Mouse (Mus musculus) adrenal gland, postnatal 4 days (tissue): ENCODE data around the gene Usf1. TPM values are rescaled to one million over a fixed set of nuclear protein-coding genes. Genes with fewer than 3 reads are reported as not detected.

Experiments used
- DNase-seq, 2 experiments: peaks; one replicate each; pipeline ENCODE4 v3.0.0; 2021 to 2022; ENCODE audit warnings: low spot score in 2 of 2, mixed read lengths in 2 of 2
- total RNA-seq, 2 experiments: library from RNA; stranded (reverse); gene quantifications; 2 replicates each; pipeline ENCODE4 v1.2.3; 2021

Gene Usf1
- total RNA-seq, 2 experiments from 2014 or later = 81.4 to 84.8 TPM

DNA sequence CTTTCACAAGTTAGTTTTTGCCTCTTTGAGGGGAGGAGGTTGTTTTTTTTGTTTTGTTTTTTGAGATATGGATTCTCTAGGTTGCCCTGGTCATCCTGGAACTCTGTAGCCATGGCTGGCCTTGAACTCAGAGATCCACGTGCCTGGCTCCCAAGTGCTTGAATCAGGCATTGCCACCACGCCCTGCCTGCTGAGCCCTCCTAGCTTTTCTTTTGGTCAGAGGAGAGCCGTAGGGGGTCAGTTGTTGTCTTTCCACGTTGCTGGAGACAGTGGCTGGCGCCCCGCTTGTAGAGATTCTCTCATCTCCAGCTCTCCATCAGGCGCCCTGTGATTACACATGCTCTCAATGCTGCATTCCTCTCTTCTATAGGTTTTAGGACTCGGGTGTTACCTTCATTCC is 2.5 kb downstream of the Usf1 start:
- DNase-seq = no peak

DNA sequence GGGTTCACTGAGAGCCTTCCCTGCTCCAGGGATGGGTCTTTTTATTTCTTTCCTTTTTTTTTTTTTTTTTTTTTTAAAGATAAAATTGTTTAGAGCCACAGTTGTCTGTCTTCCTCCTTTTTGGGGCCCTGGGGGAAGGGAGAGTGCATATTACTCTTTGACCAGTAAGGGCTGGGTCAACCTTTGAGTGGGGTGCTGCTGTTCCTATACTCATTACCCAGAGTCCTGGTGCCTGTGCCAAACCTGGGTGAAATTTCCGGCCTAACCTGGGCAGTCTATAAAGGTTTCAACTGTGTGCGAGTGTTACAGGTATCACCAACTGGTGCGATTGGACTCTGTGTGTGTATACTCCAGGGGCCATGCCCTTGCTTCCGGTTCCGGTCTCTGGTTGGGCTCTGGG is 7.5 kb downstream of the Usf1 start, which contains the start of gene Tstd1:
Tstd1 (plus strand) TSS at position 213 of the 400 bp plus-strand sequence.
- no peak for DNase-seq

DNA sequence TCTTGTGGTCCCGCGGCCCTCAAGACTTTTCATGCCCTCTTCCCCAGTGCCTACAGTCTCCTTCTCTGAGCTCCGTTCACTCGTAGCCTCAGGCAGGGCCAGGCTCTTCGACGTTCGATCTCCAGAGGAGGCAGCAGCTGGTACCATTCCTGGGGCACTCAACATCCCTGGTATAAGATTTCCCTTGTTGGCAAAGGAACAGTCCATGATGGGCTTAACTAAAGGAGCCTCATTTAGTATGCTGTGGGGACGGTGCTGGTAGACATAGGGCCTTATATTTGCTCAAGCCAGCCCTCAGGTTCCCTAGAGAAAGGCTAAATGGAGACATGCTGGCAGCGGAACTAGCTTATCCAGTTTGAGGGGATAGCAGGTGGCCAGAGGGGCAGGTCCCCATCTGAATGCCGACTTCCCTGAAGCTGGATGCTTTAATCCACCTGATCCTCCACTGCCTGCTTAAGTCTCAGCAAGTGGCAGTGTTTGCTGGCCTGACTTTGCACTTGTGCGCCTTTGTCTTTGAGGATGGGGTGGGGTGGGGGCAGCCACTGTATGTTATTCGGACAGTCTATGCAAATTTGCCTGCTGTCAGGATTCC is 8.3 kb downstream of the Usf1 start:
- DNase-seq = no peak

DNA sequence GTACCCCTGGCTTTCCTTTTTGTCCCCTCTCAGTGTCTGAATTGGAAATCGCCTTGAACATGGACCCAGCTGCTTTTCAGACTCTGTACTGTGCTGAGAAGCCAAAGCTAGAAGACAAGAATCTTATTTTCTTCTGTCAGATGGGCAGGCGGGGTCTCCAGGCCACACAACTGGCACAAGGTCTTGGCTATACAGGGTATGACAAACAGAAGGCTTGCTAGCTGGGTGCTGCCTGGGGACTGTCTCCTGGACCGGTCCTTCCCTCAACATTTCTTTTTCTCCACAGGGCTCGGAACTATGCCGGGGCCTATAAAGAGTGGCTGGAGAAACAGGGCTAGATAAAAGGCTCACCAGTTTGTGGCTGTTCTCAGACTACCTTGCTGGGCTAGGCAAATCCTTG is 8.8 kb downstream of the Usf1 start:
- no peak for DNase-seq

DNA sequence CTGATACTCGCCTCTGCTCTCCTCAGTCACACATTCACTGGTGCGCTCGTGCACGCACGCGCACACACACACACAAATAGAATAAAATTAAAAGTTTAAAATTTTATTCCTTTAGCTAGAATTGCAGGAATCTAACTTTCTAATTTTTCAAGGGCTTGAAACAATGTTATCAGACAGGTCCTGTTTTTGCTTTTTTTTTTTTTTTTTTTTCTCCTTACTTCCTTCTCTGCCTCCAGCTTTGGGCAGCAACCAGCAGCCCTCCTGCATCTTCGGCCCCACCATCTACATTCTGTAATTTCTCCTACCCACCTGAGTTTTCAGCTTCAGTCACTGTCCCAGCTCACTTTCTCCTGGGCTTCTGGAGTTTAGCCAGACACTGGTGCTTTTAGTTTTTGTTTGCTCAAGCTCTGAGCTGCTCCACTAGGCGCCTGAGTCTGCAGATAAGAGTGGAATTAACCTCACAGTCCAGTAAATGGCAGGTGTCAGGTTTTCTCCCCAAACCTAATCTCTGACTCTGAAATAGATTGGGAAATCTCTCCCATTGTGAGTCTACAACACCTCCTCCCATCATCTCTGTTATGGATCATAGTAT is 11.5 kb downstream of the Usf1 start:
- DNase-seq = no peak

DNA sequence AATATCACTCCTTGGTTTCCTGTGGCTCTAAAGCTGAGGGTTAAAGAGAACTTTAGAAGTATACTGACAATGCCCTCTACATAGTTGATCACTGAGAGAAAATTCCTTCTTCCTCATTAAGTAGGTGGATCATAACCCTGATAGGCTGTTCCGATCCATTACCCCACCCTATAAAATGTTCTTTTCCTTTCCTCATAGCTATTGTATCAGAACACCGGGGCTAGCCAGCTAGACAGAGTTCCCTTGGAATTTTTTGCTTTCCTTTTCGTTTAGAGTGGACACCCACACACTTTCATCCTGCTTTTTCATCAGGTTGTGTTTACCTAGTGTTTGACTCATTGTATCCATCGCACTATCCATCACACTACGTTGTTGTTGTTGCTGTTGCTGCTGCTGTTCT is 13.5 kb downstream of the Usf1 start:
- no peak for DNase-seq

DNA sequence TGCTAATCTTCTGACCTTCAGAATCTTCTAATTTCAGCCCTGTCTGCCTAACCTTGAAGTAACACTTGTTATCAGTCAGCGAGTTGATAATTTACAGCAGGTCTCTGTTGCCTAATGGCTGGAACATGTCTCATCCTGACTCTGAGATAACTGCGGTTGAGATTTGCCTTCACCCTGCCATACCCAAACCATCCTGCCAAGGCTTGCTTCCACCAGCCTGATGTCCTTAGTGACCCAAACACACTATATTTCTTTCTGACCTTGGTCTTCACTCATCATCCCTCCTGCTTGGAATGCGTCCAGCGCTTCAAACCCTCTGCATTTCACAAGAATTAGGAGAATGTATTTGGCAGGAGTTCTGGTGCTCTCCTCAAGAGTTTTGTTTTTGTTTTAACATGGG is 14.0 kb downstream of the Usf1 start:
- DNase-seq = peak in 1 of 2 experiments; percentile 38

DNA sequence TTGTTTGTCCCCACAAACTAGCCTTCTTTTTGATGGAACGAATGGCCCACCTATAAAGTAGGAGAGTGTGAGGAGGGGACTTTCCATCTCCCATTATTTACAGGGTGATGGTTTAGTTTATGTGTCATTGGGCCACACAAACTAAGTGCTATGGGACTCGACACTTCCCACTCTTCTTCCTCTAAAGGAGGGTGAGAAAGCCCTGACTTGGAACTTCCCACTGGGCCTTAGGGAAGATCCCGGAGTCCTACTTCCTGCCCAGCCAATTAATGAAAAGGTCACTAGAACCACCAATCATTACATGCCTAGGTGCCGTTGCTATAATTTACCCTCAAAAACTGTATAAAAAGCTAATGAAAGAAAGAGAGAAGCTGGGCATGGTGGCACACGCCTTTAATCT is 21.0 kb downstream of the Usf1 start:
- DNase-seq = no peak

DNA sequence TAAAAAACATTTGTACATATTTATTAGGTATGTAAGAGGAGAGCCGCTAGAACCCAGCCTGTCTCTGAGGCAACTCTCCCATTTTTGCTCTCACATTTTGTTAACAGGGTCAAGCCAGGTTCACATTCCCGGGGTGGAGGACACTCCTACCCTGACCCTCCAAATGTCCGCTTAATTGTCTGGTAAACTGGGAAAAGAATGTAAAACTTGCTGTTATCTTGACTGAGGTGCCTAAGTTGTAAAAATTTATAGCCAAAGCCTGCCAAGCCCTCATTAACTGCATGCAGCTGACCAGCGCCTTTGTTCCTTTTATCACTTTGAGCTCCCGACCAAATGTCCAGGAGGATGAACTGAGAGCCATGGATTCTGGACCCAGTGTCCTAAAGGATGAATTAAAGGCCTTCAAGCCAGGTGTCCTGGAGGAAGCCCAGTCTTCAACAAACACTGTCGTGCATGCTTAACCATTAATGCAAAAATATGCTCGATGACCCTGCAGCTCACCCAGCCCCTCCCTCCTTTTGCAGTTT is 24.2 kb downstream of the Usf1 start:
- no peak for DNase-seq

DNA sequence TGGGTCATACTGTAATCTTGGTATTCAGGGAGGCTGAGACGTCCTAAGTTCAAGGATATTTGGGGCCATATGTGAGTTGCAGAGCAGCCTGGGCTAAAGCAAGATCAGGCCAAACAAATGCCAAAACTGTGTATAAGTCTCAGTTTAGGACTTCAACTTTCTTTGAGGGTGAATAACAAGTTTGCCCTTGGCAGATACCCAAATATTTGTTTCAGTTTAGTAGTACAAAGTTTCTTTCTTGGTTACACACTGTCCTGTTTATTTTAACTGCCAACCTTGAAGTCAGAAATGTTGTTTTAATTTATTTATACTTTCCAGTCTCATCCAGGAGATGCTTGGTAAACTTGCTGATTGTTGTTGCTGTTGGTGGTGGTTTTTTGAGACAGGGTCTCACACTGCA is 24.9 kb downstream of the Usf1 start:
- DNase-seq = no peak

DNA sequence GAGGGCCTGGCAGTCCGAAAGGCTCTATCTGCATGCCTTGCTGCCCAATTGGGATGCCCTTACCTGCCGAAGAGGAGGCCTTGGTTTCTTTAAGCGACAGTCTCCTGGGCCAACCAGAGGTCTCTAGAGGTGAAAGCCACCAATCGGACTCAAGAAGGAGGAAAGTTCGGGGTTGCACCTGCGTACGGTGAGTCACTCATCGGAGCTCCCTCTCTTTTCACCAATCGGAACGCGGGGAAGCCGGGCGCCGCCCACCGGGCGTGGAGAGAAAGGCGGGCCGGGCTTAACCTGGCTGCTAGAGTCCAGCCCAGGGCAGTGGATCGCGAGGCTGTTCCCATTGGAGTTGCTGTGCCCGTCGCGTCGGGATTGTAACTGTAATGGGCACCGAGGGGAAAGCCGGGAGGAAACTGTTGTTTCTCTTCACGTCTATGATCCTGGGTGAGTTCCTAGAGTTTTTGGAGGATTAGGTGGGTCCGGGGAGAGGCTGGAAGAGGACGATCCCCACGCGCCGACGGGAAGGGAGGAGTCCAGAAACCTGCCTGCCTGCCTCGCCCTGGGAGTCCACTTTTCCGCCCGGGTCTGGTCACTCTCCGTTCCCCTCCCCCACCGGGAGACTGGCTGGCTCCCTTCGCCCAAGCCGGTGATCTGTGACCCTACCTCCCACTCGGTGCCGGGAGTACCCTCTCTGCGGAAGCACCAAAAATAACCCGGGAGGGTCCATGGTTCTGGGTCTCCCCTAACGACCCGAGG is 26.3 kb downstream of the Usf1 start, which contains the start of gene F11r:
F11r (plus strand) TSS at position 272 of the 750 bp plus-strand sequence.
- peak; percentile 49 to 68 for DNase-seq

DNA sequence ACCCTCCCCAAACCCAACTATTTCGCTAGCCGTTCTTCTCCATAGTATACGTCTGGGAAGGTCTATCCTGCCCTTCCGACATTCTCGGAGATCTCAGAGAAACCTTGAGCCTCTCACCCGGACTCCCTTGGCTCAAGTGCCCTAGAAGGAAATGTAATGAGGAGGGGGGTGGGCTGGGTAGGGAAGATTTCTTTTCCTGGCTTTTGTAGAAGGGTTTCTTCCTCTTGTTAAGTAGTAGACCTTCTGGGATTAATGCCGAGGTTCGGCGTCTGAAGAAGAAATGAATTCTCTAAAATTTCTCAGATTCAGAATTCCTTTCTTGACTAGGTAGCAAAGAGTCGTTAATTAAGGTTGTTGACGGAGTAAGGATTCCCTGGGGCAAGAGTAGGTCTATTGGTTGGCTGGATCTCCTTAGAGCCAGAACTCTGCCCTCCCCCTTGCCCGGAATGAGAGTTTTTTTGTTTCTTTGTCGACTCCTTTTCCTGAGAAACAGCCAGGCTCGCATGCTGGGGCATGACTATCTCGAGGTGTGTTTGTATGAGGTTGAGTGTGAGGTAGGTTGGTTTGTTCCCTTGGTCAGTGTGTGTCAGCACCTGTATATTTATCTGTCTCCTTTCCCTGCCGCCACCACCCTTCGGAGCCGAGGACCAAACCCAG is 27.0 kb downstream of the Usf1 start:
- DNase-seq = no peak

DNA sequence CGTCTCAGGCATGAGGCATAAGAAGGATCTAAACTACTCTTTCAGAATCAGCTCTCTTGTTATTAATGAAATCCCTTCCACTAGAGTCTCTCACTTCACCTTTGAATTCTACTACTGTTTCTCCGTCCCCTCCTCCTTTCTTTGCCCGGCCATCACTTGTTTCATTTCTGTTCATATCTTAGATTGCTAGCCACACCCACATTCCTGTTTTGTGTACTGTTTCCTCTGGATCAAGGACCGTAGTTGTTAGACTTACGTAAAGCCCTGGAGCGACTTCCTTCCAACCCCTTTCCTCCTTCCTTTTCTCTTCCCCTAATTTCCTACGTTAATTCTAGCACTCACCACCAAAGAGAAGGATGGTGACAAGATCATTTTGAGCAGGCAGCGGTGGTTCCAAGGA is 28.0 kb downstream of the Usf1 start:
- no peak for DNase-seq

DNA sequence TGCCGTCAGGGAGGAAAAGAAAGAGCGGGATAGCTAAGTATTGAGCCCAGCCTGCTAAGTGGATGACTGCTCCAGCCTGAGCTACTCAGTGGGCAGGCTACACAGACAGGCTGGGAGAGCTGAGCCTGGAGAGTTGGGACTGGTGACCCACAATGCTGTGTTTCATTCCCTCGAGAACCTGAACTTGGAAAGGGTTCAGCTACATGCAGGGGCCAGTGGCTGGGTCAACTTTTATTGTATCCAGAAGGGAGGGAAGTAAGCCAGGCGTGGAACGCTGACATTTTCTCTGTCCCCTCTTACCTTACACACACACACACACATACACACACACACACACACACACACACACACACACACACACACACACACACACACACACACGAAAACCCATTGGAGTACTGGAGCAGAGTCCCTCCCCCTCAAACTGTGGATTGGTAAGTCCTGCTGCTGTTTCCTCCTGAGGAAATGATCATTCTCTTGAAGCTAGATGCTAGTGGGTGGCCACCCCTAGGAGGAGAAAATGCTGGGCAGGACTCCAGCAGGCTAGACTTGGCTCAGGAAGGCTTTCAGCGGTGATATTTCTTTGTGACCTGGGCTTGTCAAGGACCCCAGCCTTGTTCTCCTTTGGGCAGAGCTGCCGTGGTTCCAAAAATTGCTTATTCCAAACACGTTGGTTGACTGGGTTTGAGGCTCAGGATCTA is 29.1 kb downstream of the Usf1 start:
- peak in 1 of 2 experiments; percentile 30 for DNase-seq

DNA sequence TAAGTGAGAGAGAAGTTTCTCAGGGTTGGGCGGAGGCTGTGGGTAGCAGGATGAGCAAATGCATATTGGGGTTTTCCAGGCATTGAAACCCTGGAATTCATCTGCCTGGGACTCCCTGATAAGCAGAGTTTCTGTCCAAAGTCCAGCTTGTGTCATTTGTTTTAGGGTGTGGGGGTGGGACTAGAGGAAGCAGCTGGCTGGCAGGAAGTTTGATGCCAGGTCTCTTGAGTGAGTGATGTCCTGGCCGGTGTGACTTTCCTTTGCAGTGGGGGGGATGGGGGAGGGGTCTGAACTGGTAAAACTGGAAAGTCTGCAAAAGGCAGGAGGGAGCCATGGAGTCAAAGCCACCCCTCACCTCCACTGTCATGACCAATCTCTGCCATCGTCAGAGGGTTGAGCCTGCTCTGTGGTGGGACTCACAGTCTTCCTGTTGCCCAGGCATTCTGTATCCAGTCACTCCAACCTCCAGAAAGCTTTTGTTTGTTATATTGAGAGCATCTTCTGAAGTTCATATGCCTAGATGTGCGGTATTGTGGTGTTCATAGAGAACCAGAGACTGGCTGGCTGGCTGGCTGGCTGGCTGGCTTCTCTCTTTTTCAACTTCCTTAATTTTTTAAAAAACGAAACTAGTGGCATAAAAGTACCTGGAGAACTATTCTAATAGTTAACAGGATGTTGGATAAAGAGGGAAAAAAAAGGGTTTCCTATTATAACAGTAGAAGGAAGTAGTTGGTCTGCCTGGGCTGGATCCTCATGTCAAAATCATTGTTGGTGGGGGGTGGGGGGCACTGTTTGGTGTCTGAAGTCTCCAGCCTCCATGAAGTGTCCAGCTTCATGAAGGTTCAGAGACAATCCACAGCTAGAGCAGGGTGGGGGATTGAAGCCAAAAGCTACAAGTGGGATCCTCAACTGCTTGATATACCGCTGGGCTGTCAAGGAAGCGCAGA is 30.6 kb downstream of the Usf1 start:
- DNase-seq = no peak

DNA sequence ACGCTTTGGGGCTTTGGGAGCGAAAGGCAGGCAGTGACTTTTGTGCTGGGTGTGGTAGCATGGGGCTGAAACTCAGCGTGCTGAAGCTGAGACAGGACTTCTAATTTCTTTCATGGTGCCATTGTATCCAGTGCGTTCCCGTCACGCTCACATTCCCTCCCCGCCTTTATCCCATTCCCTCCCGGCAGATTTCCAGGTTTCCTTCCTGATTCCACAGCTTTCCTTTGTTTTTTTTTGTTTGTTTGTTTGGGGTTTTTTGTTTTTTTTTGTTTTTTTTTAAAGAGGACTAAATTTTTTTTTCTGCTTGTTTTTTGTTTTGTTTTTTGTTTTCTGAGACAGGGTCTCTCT is 31.3 kb downstream of the Usf1 start:
- no peak for DNase-seq

DNA sequence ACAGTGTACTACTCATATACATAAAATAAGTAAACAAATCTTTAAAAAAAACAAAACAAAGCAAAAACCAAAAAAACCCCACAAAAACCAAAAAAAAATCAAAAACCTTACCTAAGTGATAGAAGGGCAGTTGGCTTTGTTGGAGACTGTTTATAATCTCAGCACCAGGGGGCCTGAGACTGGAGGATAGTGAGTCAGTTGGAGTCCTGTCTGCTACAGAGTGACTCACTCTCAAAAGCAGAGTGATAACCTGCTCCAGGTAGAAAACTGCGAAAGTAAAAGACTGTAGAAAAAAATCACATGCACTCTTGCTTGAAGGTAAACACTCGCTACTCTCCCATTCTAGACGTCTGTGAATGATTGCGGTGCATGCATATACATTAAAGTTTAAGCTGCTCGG is 33.9 kb downstream of the Usf1 start:
- no peak for DNase-seq

DNA sequence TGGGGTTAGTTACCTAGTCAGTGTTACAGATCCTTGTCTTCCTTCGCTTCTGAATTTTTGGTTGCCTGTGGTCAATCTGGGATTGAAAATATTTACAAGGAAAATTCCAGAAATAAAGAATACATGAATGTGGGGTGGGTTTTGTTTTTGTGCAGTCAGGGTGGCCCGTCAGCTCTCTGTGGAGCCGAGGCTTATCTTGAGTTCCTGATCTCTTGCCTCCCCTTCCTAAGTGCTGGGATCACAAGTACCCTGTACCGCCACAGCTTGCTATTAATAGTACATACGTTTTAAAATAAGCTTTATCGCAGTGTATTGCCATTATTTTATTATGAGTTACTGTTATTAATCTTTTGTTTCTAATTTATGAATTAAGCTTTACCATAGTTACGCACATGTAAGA is 35.7 kb downstream of the Usf1 start:
- DNase-seq = no peak

DNA sequence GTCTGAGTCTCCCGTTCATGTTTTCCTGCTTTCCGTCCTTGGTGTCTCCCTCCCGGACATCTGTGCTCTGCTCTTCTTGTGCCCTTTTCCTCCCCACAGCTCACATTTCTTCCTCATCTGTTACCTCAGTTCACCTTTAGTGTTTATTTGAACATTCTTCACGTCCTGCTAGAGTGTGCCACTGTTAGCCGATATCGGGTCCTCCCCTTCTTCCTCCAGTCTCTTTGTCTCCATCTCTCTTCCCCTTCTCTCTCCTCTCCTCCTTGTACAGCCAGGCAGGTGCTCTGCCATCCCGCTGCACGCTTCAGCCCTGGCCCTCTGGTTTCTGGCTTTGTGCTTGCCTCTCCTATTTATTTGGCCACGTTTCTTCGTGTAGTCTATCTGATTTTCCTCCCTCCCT is 36.6 kb downstream of the Usf1 start:
- no peak for DNase-seq

DNA sequence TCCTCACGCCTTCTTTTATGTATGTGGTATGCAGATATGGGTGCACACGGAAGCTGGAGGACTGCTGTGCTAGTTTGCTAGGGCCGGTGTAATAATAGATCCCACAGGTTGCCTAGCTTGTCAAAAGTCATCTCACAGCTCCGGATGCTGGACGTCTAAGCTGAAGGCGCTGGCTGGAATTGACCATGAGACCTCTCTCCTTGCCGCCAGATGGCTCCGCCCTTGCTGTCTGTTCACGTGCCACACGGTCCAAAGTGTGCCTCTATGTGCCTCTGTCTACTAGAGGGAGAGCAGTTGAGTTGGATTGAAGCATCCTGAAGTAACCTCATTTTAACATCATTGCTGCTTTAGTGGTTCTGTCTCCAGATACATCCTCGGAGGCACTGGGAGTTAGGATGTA is 38.9 kb downstream of the Usf1 start:
- DNase-seq = no peak
